Mouse (Mus musculus) G1E (cell line): ENCODE data around the gene Zfp747. TPM values are rescaled to one million over a fixed set of nuclear protein-coding genes. Genes with fewer than 3 reads are reported as not detected.

Experiments
- ATAC-seq: 2 replicates; pipeline ENCODE4 v1.8.0; 2016; ENCODE audit warnings: mild to moderate bottlenecking; ENCODE audit not compliant: insufficient number of reproducible peaks, poor library complexity, low FRiP score, severe bottlenecking; ENCODE audit errors: extremely low read depth
- DNase-seq: peaks from one replicate; pipeline ENCODE4 v3.0.0; 2012; ENCODE audit warnings: low spot score
- H3K27me3 ChIP-seq: 2 replicates; pipeline ENCODE4 v1.6.1; 2012; ENCODE audit warnings: mild to moderate bottlenecking, low read length, inconsistent platforms; ENCODE audit not compliant: insufficient read depth
- H3K36me3 ChIP-seq: replicated peaks from 2 replicates; pipeline ENCODE3; 2012; ENCODE audit warnings: mild to moderate bottlenecking, inconsistent platforms
- H3K4me1 ChIP-seq: 2 replicates; pipeline ENCODE4 v1.6.1; 2012; ENCODE audit warnings: low read depth, low read length, inconsistent platforms, mixed read lengths; ENCODE audit not compliant: insufficient read depth
- H3K4me3 ChIP-seq: 2 replicates; pipeline ENCODE4 v1.5.1; 2012; ENCODE audit warnings: low read depth, mild to moderate bottlenecking, inconsistent platforms, low read length, moderate library complexity, mixed read lengths
- H3K9me3 ChIP-seq: replicated peaks from 2 replicates; pipeline ENCODE4 v1.6.1; 2012; ENCODE audit warnings: inconsistent platforms
- CTCF ChIP-seq: IDR thresholded peaks from 2 replicates; pipeline ENCODE4 v1.5.1; 2012; ENCODE audit warnings: low read depth, low read length, inconsistent platforms, mixed read lengths
- GATA1 ChIP-seq: IDR thresholded peaks from 2 replicates; pipeline ENCODE4 v1.6.1; 2012; ENCODE audit warnings: borderline replicate concordance, low read length, inconsistent platforms, mixed read lengths
- GATA2 ChIP-seq: IDR thresholded peaks from 2 replicates; pipeline ENCODE4 v1.6.1; 2012; ENCODE audit warnings: low read depth, low read length, inconsistent platforms, borderline replicate concordance
- POLR2AphosphoS5 ChIP-seq: IDR thresholded peaks from 2 replicates; pipeline ENCODE4 v1.6.1; 2012; ENCODE audit warnings: low read depth, low read length, inconsistent platforms; ENCODE audit not compliant: insufficient replicate concordance
- TAL1 ChIP-seq: conservative IDR thresholded peaks from 2 replicates; pipeline ENCODE4 v1.6.1; 2012; ENCODE audit warnings: low read depth, low read length, inconsistent platforms, mixed read lengths
- polyA plus RNA-seq: library from polyadenylated mRNA; stranded (reverse); fragments of >175 nt; gene quantifications from 2 replicates; pipeline ENCODE4 v1.2.3, GENCODE M21; 2012
- total RNA-seq, 2 experiments: library from RNA; stranded (forward) in 1 of 2; stranded (reverse) in 1 of 2; fragments of 200-1000 nt in 1 of 2; fragments of >200 nt in 1 of 2; fragmentation: Nextera tagmentation in 1 of 2; gene quantifications; 2 replicates each; pipeline ENCODE4 v1.2.3; 2014 to 2017

Zfp747 gene
- total and polyA plus RNA-seq, 3 experiments = 6.2 to 12.9 (median 9.3) TPM

GRCm38 (mm10) chr7:127357871-127358270 lies 18.0 kb downstream of the Zfp747 start:
- 0 out of 2 replicates have a peak, but pooled peaks cover 2% of the 10 kb centered on the region for H3K9me3 ChIP-seq
- ATAC-seq (no peak), DNase-seq (no peak)
- no peaks in the 10 kb centered on the region for H3K36me3 ChIP-seq
- peaks cover 8% of the 10 kb centered on the region for H3K4me1 ChIP-seq
- H3K4me3 ChIP-seq = no peak overlapping the region
- H3K27me3 ChIP-seq = peaks cover 25% of the 10 kb centered on the region
- TF ChIP-seq CTCF (no peak), TAL1 (no peak), GATA2 (no peak)

GRCm38 (mm10) chr7:127355796-127356195 lies 20.1 kb downstream of the Zfp747 start:
- peaks cover 8% of the 10 kb centered on the region for H3K4me1 ChIP-seq
- H3K9me3 ChIP-seq = 0 out of 2 replicates have a peak, but pooled peaks cover 2% of the 10 kb centered on the region
- TF ChIP-seq GATA2 = no peak
- TF ChIP-seq CTCF = no peak
- no peak for TF ChIP-seq POLR2AphosphoS5
- TF ChIP-seq TAL1 = no peak
- TF ChIP-seq GATA1 = no peak
- DNase-seq (no peak), ATAC-seq (no peak)
- no peak overlapping the region for H3K4me3 ChIP-seq
- peaks cover 27% of the 10 kb centered on the region for H3K27me3 ChIP-seq
- H3K36me3 ChIP-seq = no peaks in the 10 kb centered on the region

DNA sequence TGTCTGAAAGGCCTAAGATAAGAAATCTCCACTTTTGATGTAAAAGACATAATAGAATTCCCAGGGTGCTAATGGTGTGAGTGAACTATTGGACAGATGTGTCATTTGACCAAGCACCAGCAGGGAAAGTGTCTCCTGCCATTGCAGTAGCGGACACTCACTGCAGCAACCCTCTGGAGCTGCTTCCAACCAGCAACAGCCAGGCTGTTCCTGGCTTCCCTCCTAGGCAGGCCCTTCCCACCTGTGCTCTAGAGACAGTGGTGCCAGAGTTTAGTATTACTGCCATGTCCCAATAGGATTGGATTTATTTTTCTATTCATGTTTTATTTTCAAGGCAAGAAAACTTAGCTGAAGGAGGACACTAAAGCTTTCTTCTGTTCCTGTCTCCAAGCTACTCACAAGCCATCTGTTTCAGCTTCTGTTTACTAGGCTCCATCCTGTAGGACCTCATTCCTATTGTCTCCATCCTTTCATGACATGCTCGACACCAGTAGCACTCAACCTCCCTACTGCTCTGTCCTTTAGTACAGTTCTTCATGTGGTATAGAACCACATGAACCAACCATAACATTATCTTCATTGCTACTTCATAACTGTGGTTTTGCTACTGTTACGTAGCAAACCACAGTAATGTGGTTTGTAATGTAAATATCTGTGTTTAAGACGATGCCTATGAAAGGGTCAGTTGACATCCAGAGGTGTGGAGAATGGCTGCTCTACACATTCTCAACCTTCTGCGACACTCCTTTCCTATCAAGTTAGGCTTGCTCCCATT lies 24.4 kb downstream of the Zfp747 start:
- no peak for ATAC-seq
- DNase-seq = no peak
- no peak overlapping the region for H3K4me3 ChIP-seq

GRCm38 (mm10) chr7:127346676-127347075 lies 29.2 kb downstream of the Zfp747 start:
- ATAC-seq (no peak), DNase-seq (no peak)
- Histone ChIP-seq H3K9me3 (no peaks in the 10 kb centered on the region), H3K36me3 (peaks cover 23% of the 10 kb centered on the region), H3K27me3 (peaks cover 11% of the 10 kb centered on the region), H3K4me3 (peak overlapping the region; percentile 95; the same call in 1 of the 2 replicates), H3K4me1 (peaks cover 48% of the 10 kb centered on the region)
- no peak for TF ChIP-seq TAL1
- TF ChIP-seq CTCF = no peak
- TF ChIP-seq GATA2 = no peak
- TF ChIP-seq GATA1 = no peak
- TF ChIP-seq POLR2AphosphoS5 = no peak

More for the DNA sequence above, 24.4 kb downstream of the Zfp747 start:
- Histone ChIP-seq H3K27me3 (peaks cover 22% of the 10 kb centered on the region), H3K9me3 (0 out of 2 replicates have a peak, but pooled peaks cover 2% of the 10 kb centered on the region), H3K4me1 (peaks cover 21% of the 10 kb centered on the region), H3K36me3 (no peaks in the 10 kb centered on the region)
- no peak for TF ChIP-seq POLR2AphosphoS5
- no peak for TF ChIP-seq TAL1
- TF ChIP-seq CTCF = no peak
- no peak for TF ChIP-seq GATA2
- no peak for TF ChIP-seq GATA1

DNA sequence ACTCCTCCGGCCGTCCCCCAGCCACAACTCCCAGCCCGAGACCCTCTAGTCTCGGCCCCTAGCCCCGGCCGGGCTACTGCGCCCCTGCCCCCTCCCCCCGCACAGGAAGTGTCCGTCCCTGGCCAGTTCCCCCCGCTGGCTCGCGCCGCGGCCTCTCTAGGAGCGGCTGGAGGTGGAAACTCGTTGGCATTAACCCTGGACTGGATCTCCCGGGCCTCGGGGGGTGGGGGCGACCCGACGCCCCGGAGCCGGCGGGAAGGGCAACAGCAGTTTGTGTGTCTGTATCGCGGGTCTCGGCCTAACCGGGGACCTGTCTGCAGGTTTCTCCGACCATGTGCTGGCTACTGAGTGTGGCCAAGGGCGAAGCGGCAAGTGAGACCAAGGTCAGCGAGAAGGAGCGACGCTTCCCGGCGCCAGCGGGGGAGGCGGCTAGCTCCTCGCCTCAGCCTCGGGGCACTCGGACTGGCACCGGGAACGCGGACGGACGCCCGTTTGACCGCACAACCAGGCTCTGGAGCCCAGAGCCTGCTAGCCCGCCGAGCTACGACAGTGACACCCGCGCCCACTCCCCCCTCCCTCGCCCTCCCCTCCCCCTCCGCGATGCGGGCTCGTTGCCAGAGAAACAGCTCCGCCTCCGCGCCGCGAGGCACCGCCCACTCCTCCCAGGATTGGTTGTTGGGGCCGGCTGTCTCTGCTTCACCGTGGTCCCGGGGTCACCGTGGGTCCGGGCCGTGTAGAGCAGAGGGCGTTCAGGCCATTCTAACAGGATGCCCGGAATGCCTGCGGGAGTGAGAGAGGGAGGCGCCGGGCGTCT lies 30.1 kb downstream of the Zfp747 start, which contains the start of gene Zfp768:
Zfp768 (minus strand) TSS at position 78 of the 814 bp plus-strand sequence.
- DNase-seq (peak; percentile 94), ATAC-seq (peak; percentile 91)
- peaks cover 27% of the 10 kb centered on the region for H3K36me3 ChIP-seq
- peaks cover 42% of the 10 kb centered on the region for H3K4me1 ChIP-seq
- H3K27me3 ChIP-seq = peaks cover 8% of the 10 kb centered on the region; the same call in 1 of the 2 replicates
- TF ChIP-seq GATA2 (no peak), CTCF (no peak), GATA1 (no peak), POLR2AphosphoS5 (no peak), TAL1 (no peak)
- no peaks in the 10 kb centered on the region for H3K9me3 ChIP-seq
- peak within 1 kb of the TSS; percentile 95 for H3K4me3 ChIP-seq

DNA sequence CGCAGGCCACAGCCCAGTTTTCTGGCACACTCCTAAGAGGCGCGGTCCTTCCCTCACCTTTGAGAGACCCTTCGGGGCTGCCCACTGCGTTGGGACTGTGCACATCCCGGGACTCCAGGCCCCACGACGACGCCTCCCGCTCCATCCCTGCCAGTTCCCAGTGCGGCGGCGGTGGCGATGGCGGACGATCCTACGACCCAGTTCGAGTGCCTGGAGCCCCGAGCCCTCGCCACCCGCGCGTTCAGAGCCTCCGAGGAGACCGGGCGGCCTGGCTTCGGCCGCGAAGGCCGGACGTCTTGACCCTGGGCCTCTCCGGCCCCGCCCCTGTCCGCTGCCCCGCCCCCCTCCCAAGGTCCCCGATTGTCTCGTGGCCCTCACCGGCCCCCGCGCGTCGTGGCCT lies 30.8 kb downstream of the Zfp747 start:
- Histone ChIP-seq H3K27me3 (peaks cover 8% of the 10 kb centered on the region; the same call in 1 of the 2 replicates), H3K4me1 (peaks cover 42% of the 10 kb centered on the region), H3K9me3 (no peaks in the 10 kb centered on the region), H3K36me3 (peaks cover 27% of the 10 kb centered on the region), H3K4me3 (peak overlapping the region; percentile 95)
- TF ChIP-seq CTCF (no peak), GATA1 (no peak), TAL1 (no peak), GATA2 (no peak), POLR2AphosphoS5 (no peak)
- DNase-seq (no peak), ATAC-seq (no peak)
